Mouse (Mus musculus): ENCODE results near the gene Fbxl4.

- TF ChIP-seq POLR2A (IDR thresholded peaks at IDR 0.05; ENCODE audit: insufficient read length, low read depth) (no peak), USF1 (IDR thresholded peaks at IDR 0.05; ENCODE audit: low read depth) (no peak), MAX (IDR thresholded peaks at IDR 0.05; ENCODE audit: low read depth) (no peak), E2F4 (IDR thresholded peaks at IDR 0.05; ENCODE audit: insufficient read depth) (no peak)
These were observed 124.8 kb downstream of the Fbxl4 start for GRCm38 (mm10) chr4:22482118-22482517.

Measured in myocyte (in vitro differentiated cells).